Mouse (Mus musculus): ENCODE results near the gene Dnajc19. TPM values are rescaled to one million over a fixed set of nuclear protein-coding genes. Genes with fewer than 3 reads are reported as not detected.
A peak's percentile ranks its signal among the peaks of the same experiment; 100 is the strongest.

The Dnajc19 gene
- total and polyA plus RNA-seq, 3 experiments, result 125 to 149 (median 129) TPM

DNA sequence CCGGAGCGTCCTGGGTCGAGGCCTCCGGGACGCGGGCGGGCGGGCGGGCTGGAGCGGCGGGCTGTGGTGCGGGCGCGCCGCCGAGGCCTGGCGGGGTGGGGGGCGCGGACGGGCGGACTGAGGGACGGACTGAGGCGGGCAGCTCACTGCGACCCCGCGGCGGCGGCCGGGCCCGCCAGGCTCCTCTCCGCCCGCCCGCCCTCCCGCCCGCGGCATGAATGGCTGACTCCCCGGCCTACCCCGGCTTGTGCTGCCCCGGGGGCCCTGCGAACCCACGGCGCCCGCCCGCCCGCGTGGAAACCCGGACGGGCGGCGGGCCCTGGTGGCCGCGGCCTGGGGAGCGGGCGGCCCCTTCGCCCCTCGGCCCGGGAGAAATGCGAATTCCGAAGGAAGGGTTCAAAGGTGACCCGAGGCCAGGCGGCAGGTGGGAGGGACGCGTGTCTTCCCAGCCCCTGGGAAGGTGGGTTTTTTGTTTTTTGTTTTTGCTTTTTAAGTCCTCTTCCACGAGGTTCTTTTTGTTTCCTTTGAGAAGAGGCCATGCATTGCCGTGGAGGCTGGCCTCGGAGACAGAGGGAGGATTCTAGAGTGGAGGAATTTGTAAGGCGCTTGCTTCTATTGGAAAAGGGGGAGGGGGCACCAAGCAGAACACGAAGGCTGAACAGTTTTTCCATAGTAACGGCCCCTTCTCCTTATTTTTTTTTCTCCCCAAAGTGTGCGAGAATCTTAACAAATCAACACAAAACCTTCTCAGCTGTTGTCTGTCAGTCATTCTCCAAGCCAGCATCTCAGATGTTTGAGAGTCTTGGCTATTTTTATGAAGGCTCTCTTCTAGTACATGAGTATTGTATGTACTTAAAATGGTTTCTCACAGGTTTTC is 60.5 kb downstream of the Dnajc19 start:
- TF ChIP-seq CTCF (IDR thresholded peaks at IDR 0.05) (no peak), POLR2A (IDR thresholded peaks at IDR 0.05; ENCODE audit: insufficient read depth, low read depth, low read length) (no peak), EP300 (IDR thresholded peaks at IDR 0.05; ENCODE audit: insufficient read depth, low read depth, low read length) (no peak)
- DNase-seq, result peak; percentile 10 to 28
- Histone ChIP-seq H3K79me2 (replicated peaks; ENCODE audit: control insufficient read depth, insufficient read depth, low read length) (peaks cover 6% of the 10 kb centered on the region; the same call in 1 of the 2 replicates), H3K36me3 (ENCODE audit: control insufficient read depth, insufficient read depth, low read length) (peaks cover 17% of the 10 kb centered on the region), H3K4me1 (ENCODE audit: control insufficient read depth, insufficient read depth, low read length) (peaks cover 5% of the 10 kb centered on the region), H3K27ac (peak overlapping the region; percentile 96), H3K27me3 (ENCODE audit: control insufficient read depth, insufficient read depth, low read length) (no peaks in the 10 kb centered on the region), H3K9ac (ENCODE audit: low read depth, low read length) (peak overlapping the region; percentile 100), H3K4me3 (peak overlapping the region; percentile 99)
- intact Hi-C loops (cut with DNase I), result loop anchor here (2.0 to 5.0 kb wide), 2 partner anchors 20 to 33 kb away; no protein-coding TSS in a partner anchor
- under 1% methylated on average over 60 of the region's 70 CpGs for WGBS

DNA sequence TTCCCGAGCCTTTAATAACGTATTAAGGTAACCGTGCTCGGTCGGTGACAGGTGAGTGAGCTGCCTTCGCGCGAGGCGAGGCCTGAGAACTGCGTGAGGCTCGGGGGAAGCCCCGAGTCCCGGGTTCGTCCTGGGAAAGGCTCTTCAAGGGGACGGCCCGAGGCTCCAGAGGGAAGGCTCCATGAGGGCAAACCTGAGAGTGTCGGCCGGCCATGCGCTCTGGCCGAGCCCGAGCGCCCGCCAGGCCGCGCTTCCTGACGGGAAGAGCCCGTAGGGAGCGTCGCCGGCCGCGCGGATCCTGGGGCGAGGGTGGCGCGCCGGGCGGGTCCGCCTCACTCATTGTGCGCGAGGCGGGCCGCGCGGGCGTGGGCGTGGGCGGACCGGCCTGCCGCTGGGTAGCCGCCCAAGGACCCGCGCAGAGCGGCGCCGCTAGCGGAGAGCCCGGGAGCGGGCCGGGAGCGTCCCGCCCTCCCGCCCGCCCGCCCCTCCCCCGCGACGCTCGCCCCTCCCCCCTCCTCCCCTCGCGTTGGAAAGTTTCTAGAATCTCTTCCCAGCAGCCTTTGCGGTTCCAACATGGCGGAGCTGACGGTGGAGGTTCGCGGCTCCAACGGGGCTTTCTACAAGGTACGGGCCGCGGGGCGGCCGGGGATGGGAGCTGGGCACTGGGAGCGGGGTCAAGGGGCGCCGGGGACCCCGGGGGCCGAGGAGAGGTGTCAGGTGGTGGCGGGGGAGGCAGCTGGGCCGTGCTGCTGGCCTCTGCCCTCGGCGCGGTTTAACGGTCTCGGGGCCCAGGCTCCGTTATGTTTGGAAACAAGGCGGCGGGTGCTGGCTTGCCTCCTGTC is 61.4 kb downstream of the Dnajc19 start, which contains the start of gene Fxr1:
TSS of gene Fxr1 (plus strand) at position 404 of the 842 bp plus-strand sequence.
- H3K79me2 ChIP-seq (replicated peaks; ENCODE audit: control insufficient read depth, insufficient read depth, low read length), result peaks cover 6% of the 10 kb centered on the region; the same call in 1 of the 2 replicates
- intact Hi-C loops (cut with DNase I), result loop anchor here (1.0 to 5.0 kb wide), 4 partner anchors 21 to 218 kb away; partner anchors contain the start of gene Dnajc19
- no peaks in the 10 kb centered on the region for H3K27me3 ChIP-seq (ENCODE audit: control insufficient read depth, insufficient read depth, low read length)
- peaks cover 17% of the 10 kb centered on the region for H3K36me3 ChIP-seq (ENCODE audit: control insufficient read depth, insufficient read depth, low read length)
- TF ChIP-seq POLR2A (IDR thresholded peaks at IDR 0.05; ENCODE audit: insufficient read depth, low read depth, low read length) (peak; percentile 86), EP300 (IDR thresholded peaks at IDR 0.05; ENCODE audit: insufficient read depth, low read depth, low read length) (no peak), CTCF (IDR thresholded peaks at IDR 0.05) (peak; percentile 24; the same call in 1 of the 2 replicates)
- peak within 1 kb of the TSS; percentile 100 for H3K9ac ChIP-seq (ENCODE audit: low read depth, low read length)
- peak within 1 kb of the TSS; percentile 96 for H3K27ac ChIP-seq
- peaks cover 5% of the 10 kb centered on the region for H3K4me1 ChIP-seq (ENCODE audit: control insufficient read depth, insufficient read depth, low read length)
- 1% methylated on average over 93 of the region's 97 CpGs for WGBS
- peak; percentile 91 to 95 for DNase-seq
- peak within 1 kb of the TSS; percentile 99 for H3K4me3 ChIP-seq

DNA sequence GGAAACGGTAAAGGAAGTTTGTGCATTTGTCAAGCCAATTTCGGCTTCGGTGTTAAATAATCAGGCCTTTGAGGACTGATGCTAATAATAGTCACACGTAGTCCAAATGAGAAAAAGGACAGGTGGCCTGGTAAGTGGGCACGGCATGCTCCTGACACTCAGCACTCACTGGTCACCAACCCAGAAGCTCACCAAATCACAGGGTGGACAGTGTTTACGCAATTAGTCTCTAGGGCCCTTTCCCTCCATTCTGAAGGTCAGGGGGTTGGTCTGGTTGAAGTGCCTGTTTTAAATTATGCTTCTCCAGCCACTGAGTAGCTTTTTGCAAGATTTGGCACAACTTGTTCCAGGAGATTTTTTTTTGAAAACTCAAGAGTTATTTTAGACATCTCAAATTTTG is 72.9 kb downstream of the Dnajc19 start:
- Histone ChIP-seq H3K4me1 (ENCODE audit: control insufficient read depth, insufficient read depth, low read length) (no peaks in the 10 kb centered on the region), H3K4me3 (no peak overlapping the region), H3K36me3 (ENCODE audit: control insufficient read depth, insufficient read depth, low read length) (no peaks in the 10 kb centered on the region), H3K9ac (ENCODE audit: low read depth, low read length) (no peak overlapping the region), H3K27me3 (ENCODE audit: control insufficient read depth, insufficient read depth, low read length) (no peaks in the 10 kb centered on the region), H3K79me2 (replicated peaks; ENCODE audit: control insufficient read depth, insufficient read depth, low read length) (no peaks in the 10 kb centered on the region), H3K27ac (peak overlapping the region; percentile 56)
- peak in 1 of 2 experiments; percentile 56 for DNase-seq
- intact Hi-C loops (cut with DNase I), result loop anchor here (2.0 kb wide), 1 partner anchor 25 kb away; no protein-coding TSS in a partner anchor
- TF ChIP-seq EP300 (IDR thresholded peaks at IDR 0.05; ENCODE audit: insufficient read depth, low read depth, low read length) (peak; percentile 94), POLR2A (IDR thresholded peaks at IDR 0.05; ENCODE audit: insufficient read depth, low read depth, low read length) (no peak)
- 50% methylated on average over 6 of the region's 6 CpGs for WGBS

DNA sequence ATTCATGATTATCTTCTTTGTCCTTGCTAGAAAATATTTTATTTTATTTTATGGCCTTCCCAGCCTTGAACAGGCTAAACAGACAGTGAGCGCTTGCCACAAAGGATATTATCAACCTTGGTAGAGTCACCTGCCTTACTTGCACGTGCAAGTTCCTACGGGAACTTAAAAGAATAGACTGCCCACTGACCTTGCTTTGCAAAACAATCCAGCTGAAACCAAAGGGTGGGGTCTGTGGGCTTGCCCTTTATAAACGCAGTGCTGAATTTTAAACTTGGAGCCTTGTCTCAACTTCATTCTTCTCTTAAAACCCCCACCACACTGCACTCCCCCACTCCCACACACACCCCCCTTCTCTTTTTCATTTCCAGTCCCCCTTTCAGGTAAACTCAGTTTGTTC is 73.5 kb downstream of the Dnajc19 start:
- Histone ChIP-seq H3K4me1 (ENCODE audit: control insufficient read depth, insufficient read depth, low read length) (no peaks in the 10 kb centered on the region), H3K27ac (peak overlapping the region; percentile 56; the same call in 1 of the 2 replicates), H3K27me3 (ENCODE audit: control insufficient read depth, insufficient read depth, low read length) (no peaks in the 10 kb centered on the region), H3K36me3 (ENCODE audit: control insufficient read depth, insufficient read depth, low read length) (no peaks in the 10 kb centered on the region), H3K4me3 (no peak overlapping the region), H3K79me2 (replicated peaks; ENCODE audit: control insufficient read depth, insufficient read depth, low read length) (no peaks in the 10 kb centered on the region), H3K9ac (ENCODE audit: low read depth, low read length) (no peak overlapping the region)
- WGBS, result 68% methylated on average over 4 of the region's 4 CpGs
- TF ChIP-seq POLR2A (IDR thresholded peaks at IDR 0.05; ENCODE audit: insufficient read depth, low read depth, low read length), result no peak
- intact Hi-C loops (cut with DNase I), result loop anchor here (2.0 kb wide), 1 partner anchor 25 kb away; no protein-coding TSS in a partner anchor
- DNase-seq, result no peak

DNA sequence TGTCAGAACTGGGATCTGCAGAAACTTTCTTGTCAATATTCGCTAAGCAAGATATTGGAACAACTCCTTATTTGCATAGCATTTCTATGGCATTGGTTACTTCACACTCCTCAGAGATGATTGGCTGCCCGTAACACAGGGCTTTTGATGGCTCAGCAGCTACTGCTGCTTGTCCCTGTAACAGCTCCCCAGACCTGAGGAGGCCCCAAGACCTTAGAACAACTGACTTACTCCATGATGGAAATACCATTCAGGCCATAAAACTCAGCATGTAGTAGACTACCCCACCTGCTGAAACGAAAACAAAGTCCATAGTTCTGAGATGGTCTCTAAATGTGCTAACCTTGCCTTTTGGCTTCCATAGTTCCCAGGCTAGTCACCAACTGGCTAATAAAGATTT is 74.3 kb downstream of the Dnajc19 start:
- no peaks in the 10 kb centered on the region for H3K79me2 ChIP-seq (replicated peaks; ENCODE audit: control insufficient read depth, insufficient read depth, low read length)
- 74% methylated on average over 3 of the region's 3 CpGs for WGBS
- TF ChIP-seq EP300 (IDR thresholded peaks at IDR 0.05; ENCODE audit: insufficient read depth, low read depth, low read length) (no peak), CTCF (IDR thresholded peaks at IDR 0.05) (no peak), POLR2A (IDR thresholded peaks at IDR 0.05; ENCODE audit: insufficient read depth, low read depth, low read length) (no peak)
- intact Hi-C loops (cut with DNase I), result no loop called here
- H3K9ac ChIP-seq (ENCODE audit: low read depth, low read length), result no peak overlapping the region
- DNase-seq, result no peak
- no peaks in the 10 kb centered on the region for H3K4me1 ChIP-seq (ENCODE audit: control insufficient read depth, insufficient read depth, low read length)
- H3K27me3 ChIP-seq (ENCODE audit: control insufficient read depth, insufficient read depth, low read length), result no peaks in the 10 kb centered on the region
- H3K4me3 ChIP-seq, result no peak overlapping the region
- H3K36me3 ChIP-seq (ENCODE audit: control insufficient read depth, insufficient read depth, low read length), result no peaks in the 10 kb centered on the region
- no peak overlapping the region for H3K27ac ChIP-seq

Data from heart, adult 2 months (tissue).